Mouse (Mus musculus) thymus, adult 18-20 months (tissue): Measurements from ENCODE around the gene Gm45837.
A peak's percentile ranks its signal among the peaks of the same experiment; 100 is the strongest.

Experiments used
- DNase-seq, 2 experiments: peaks; one replicate each; pipeline ENCODE4 v3.0.0; 2022; ENCODE audit warnings: mixed read lengths in 2 of 2

Gene Gm45837

DNA sequence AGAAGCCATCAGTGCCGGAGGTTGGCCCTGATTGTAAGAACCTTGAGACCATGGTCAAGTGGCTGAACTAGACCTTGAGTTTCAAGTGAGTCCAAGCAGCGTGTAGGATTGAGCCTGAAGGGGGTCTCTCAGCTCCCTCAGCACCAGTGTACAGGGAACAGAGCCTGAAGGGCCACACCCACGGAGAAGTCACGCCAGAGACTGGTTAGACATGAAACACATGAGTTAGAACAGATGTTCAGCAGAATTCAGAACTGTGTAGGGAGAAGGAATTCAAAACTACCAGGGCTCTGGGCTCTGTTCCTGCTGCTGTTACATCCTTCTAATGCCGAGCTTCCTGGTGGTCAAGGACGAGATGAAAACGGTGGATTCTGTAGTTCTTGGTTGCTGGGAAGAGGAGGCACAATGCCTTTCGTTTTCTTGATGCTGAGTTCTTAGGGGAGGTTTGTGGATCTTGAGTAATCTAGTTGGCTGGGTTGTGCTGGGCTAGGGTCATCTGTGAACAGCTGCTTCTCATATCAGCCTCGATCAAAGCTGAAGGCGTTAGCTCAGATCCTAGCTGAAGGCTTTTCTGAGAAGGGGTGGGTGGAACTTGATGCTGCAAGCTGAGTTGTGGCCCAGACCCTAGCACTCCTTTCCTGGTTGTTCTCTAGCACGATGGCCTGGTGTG is at the start of gene Gm45837:
Gm45837 (plus strand) TSS at position 620 of the 670 bp plus-strand sequence.
- no peak for DNase-seq

DNA sequence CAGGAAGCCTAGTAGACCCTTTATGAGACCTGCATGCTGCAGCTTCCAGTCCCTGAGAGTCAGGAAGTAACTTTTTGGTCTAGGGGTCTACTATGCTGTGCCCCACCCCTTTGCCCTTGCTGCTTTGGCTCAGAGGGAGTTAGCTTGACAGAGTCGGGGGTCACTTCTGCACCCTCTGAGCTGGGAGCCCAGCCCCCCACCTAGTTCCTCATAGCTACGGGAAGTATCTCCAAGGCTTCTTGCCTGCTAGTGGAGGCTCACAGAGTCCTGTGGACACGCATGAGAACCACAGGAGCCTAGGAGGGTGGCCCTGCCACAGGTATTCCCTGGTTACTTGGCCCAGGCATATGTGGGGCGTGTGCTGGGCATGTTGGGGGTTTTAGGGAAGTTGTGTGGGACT is 49.7 kb upstream of the Gm45837 start:
- DNase-seq, result no peak

DNA sequence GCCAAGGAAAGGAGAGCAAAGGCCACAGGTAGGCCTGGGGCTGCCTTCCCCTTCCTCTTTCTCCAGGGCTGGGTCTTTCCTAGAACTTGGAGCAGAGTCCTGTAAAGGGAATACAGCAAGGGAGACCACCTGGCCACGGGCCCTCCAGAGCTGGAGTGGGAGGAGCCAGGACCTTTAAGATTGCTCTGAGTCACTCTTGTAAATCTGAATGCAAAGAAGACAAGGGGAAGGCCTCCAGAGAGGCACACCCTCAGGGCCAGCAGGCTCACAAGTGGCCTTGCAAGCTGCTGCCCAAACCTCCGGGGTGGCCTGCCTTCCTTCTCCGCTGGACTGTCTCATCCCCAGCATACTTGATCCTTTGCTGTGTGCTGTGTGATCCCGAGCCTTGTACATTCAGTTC is 48.9 kb upstream of the Gm45837 start:
- DNase-seq, result no peak

DNA sequence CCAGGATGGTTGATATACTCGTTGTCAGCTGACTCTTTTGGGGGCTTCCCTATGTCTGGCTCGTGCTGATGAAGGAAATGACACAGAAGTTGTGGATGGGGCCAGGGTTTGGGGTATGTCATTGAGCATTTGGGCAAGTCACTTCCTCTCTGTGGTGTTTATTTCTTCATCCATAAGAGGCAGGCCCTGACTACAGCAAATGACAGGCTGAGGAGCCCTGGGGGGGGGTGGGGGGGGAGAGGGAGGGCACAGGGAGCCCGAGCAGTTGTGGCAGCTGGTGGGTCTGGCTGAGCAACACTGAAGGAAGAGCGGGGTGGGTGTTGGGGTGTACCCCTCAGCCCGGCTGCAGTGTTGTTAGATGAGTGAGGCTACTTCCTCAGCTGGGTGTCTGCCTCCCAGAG is 47.9 kb upstream of the Gm45837 start:
- DNase-seq, result no peak

DNA sequence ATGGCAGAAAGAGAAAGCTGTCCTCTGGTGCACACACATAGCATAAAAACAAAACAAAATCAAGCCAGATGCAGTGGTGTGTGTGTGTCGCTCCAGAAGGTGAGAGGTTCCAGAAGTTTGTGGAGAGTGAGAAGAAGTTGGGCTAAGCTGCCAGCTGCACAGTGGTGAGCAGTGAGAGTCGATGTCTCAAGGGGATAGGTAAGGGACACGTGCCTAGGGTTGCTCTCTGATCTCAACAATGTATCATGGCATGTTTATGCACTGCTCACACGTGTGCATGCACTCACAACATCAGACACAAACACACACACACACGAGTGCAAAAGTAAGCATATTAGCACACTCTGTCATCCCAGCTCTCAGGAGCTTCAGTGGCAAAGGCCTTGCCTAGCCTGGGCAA is 46.8 kb upstream of the Gm45837 start:
- DNase-seq, result no peak

DNA sequence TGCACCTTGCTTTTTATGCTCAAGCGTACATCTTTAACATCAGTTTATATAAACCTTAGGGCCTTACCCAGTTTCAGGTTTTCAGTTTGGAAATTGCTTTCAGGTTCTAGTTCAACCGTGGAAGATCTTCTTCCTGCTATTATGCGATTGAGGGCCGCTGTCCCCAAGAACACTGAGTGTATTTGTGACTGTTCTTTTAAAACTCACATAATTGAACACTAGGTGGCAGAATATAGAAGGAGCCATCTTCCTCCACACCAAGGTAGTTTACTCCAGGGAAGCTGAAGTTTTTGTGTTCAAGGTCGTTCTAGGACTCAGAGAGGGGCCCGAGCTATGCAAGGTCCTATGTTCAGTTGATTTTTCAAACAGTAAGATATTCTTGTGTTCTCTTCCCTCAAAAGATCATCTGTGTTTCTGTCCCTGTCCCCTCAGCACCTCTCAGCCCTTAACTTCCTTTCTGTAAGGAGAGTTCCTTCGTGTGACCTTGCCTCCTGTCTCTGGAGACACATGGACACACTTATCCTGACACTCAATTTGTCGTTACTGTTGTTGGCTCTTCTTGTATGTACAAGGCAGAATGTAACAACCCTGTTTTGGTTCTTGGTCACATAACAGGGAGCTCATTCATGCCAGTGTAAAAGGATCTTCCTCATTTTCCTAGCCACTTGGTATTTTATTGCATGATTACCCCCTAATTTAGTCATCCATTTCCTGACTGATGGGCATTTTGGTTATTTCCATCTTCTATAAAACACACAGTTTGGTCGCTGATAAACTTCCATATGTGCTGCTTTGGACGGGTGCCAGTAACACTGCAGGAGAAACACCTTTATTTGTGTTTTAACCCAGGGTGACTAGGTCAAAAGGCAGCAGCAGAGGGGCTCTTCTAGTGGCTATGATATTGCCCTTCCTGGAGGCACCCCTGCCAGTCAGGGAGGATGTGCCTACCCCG is 42.5 kb upstream of the Gm45837 start:
- no peak for DNase-seq

DNA sequence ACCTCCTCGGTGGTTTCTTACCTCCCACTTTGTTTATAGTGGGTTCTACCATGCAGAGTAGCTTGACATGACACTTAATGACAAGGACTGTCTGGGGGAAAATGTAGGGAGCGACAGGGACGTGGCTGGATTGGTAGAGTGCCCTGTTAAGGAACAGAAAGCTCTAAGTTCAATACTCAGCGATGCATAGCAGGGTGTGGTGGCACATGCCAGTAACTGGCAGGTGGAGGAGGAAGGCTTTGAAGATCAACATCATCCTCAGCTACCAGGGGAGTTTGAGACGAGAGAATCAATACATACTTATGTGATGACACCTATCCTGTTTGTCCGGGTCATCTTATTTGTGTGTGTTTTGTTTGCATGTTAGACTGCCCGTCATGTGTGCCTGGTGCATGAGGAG is 41.0 kb upstream of the Gm45837 start:
- no peak for DNase-seq

DNA sequence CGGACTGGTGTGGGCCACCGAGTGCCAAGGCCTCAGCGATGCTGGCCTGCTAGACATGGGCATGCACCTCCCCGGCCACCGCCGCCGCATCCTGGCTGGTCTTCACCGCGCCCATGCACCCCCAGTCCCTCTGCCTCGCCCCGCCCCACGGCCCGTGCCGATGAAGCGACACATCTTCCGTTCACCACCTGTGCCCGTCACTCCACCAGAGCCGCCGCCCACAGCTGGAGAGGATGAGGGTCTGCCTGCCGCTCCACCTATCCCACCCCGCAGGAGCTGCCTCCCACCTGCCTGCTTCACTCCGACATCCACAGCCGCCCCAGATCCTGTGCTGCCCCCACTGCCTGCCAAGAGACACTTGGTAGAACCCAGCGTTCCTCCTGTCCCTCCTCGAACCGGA is 37.6 kb upstream of the Gm45837 start:
- DNase-seq, result no peak

DNA sequence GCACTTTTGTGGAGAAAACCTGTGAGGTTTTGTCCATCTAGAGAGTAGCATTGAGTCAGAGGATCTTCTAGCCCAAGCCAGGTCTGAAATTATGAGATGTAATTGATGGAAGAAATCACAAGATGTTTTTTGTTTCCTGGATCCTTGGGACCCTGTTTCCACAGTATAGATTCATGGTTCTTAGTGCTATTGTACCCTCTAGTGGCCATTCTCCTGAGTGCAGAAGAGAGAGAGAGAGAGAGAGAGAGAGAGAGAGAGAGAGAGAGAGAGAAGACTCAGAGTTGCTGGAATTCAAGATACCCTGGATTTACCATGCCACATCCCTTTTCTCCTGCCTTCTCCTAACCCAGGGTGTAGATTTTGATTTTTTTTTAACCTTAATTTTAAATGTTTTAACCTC is 36.5 kb upstream of the Gm45837 start:
- no peak for DNase-seq

DNA sequence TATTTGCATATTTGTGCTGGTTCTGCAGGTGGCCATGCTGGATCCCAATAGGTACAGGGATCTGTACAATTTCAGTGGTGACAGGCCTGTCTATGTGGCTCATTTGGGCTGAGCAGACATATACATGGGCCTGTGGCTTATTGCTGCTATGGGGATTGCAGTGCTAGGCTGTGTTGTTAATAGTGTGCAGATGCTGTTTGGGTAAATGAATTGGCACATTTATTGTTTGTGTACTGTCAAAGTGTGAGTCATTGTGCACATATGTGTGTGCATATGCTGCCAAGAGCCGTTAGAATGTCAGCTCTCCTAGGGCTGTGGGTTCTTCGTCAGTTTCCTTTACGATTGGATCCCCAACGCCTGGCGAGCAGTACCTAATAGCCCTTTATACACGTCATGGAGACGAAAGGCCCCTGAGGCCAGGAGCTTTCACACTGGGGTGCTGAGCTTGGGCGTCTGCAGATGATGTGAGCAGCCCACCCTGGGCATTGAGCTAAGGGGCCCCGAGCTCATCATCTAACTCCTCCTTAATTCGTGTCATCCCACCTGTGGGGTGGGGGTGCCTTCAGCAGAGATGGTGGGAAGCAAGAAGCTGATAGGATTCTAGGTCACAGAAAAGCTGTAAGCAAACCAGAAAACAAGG is 33.9 kb upstream of the Gm45837 start:
- no peak for DNase-seq

DNA sequence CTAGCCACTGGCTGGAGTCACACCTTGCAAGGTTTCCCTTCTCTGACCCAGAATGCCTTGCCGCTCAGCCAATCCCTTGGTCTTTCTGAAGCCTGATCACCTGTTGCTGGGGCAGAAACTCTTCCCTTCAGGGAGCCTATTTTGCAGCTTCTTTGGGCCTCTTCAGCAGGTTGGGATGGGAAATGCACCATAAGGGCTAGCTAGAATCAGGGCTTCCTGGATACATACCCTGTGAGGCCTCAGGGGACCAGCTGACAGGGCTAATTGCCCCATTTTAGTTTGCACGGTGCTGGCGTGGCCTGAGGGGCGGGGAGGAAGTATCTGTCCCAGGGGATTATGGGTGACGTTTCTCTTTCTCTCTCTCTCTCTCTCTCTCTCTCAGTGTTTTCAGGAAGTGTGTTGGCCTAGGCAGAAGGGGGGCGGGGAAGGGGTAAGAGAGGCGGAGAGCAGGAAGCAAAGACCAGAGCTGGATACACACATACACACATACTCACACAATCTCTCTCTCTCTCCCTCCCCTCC is 32.9 kb upstream of the Gm45837 start:
- DNase-seq, result peak; percentile 74 to 85

DNA sequence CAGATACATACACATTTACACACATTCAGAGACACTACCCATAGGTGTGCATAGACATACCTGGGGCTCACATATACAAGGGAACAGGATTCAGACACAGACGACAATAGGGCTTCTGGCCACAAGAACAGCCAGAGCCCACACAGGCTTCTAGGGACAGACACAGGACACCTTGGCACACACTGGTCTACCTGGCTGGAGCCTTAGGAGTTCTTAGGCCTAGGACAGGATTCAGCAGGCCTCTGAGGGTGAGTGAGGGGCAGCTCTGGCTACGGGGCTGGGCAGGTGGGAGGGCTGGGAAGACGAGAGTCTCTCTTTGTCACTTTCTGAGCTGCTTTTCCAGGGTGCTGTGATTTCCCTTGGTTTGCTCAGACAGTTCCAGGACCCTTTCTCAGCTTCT is 32.4 kb upstream of the Gm45837 start:
- no peak for DNase-seq

DNA sequence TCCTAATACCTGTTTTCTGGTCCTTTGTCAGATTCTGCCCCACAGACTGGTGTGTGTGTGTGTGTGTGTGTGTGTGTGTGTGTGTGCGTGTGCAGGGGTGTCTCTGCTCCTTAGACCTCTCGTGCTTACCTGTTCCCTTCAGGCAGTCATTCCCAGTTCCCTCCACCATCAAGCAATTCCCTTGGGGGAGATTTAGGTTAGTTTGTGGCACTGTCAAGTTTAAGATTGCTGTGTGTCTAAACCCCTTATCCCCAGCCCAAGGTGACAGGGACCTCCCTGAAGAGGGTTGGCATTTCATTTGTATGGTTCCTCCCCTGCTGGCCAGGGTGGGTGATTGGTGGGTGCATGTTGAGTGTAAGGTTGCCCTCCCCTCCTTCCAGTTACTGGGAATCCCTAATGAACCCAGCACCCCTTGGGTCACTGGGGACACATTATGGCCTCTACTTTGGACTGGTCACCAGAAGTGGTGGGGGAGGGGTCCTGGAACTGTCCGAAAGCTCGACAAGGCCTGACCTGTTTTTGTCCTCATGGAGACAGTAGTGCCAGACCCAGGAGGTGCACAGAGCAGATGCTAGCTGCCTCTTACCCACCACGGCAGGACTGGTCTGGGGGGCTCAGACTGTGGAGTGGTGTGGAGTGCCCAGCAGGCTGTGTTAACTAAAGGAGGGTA is 31.8 kb upstream of the Gm45837 start:
- no peak for DNase-seq

DNA sequence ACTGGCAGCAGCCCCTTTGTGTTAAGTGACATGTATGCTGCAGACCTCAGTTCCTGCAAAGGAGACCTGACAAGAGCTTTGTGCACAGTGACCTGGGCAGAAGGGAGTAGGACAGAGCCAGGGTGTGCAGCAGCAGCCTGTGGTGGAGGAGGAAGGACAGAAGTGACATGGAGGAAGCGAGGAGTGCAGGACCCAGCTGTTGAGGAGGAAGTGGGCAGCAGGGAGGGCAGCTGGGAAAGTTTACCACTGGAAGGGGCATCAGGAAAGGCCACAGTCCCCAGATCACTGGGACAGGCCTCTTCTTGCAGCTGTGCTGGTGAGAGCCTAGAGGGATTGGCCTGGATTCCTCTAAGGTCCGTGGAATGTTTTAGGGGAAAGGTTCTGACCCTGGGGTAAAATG is 31.0 kb upstream of the Gm45837 start:
- DNase-seq, result no peak

DNA sequence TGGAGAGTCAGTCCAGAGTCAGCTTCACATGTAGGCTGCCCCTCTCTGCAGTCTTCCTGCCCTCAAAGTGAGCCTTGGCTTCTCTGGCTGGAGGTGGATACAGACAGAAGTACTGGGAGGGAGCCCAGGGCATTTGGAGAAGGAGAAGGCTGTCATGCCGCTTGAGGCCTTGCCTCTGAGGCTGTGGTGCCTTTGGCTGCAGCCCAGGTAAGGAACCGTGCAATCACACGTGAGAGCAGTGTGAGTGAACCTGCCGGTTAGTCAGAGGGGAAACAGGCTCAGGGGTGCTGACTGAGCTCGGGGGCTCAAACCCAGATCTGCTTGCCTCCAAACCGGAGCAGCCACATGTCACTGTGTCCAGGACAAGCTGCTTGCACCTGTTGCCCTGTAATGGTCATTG is 29.2 kb upstream of the Gm45837 start:
- no peak for DNase-seq

DNA sequence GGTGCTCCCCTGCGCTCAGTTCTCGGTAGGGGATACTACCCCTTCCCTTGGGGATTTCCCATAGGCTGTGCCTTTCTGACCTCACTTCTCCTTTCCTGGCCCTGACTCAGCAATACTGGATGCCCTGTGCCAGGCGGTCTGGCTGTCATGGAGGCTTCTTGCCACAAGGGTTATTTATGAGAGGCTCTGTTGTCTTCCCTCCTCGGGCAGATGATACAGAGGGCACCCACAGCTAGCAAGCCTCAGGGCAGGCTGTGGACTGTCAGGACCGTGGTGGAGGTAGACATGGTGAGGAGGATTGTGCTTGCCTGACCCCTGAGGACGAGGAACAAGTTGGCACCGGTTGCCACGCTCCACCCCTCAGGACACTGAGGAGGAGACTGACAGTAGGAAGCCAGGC is 28.3 kb upstream of the Gm45837 start:
- DNase-seq, result no peak

DNA sequence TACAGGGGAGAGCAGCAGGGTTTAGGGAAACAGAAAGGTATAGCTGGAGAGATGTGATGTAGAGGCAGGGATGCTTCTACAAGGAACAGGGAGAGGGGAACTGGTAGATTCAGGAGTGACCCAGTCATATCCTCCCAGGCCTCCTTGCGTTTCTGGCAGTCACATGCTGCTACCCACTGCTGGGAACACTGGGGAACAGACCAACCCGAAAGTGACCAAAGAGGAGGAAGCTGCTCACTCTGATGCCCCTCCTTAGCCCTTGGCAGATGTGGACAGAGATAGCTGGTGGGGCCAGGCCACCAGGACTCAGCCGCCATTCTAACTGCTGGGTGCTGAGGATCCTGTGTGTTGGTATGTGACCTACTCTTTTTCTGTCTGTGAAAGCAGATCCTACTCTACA is 26.9 kb upstream of the Gm45837 start:
- DNase-seq, result no peak

DNA sequence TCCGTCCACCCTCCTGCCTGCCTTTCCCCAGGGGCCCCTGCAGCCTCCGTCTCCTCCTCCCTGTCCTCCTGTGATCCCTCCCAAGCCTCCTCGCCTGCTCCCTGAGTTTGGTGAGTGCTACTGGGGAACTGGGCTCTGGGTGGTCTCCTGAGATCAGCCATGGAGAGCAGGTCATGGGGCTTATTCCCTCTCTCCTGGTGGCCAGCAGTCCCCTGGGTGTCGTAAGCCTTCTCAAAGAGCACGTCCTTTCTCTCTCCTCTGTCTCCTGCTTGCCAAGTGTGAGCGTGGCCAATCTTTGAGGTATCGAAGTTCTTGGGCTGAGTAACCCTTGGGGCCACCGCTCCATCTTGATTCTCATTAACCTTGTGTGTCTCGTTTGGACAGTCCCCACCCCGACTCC is 25.8 kb upstream of the Gm45837 start:
- no peak for DNase-seq

DNA sequence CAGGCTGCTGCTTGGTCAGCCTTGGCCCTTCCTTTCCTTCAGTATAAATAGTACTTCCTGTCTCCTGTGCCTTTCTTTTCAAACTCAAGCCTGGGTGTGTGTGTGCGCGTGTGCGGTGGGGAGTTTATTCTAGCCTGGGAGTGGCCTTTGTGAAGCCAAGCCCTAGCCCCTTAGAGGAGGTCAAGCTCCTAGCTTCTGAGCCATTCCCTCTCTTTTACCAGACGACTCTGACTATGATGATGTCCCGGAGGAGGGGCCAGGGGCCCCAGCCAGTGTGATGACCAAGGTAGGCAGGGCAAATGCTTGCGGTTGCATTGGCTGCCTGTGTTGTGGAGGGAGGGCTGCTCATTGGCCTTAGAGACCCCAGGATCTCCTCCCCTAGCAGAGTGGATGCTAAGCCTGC is 25.4 kb upstream of the Gm45837 start:
- DNase-seq, result no peak

DNA sequence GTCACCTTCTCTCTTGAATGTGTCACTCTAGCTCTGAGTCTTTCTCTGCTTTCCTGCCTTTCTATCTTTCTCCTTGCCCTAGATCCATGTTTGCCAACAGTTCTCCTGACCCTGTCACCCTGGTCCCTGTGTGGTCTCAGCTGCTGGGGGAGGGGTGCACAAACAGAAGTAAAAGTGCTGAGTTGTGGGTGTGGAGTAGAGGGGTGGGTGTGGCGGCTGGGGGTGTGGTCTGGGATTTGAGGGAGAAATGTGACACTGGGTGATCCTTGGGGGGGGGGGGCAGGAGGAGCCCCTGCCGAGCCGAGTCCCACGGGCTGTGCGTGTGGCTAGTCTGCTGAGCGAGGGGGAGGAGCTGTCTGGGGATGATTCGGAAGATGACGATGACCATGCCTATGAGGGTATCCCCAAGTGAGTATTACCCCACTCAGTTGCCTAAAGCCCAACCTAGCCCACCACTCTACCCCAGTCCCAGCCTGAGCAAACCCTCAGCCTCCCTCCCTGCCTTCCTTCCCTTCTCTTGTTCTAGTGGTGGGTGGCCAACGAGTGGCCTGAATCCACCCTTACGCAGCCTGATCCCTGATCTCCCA is 24.7 kb upstream of the Gm45837 start:
- no peak for DNase-seq

DNA sequence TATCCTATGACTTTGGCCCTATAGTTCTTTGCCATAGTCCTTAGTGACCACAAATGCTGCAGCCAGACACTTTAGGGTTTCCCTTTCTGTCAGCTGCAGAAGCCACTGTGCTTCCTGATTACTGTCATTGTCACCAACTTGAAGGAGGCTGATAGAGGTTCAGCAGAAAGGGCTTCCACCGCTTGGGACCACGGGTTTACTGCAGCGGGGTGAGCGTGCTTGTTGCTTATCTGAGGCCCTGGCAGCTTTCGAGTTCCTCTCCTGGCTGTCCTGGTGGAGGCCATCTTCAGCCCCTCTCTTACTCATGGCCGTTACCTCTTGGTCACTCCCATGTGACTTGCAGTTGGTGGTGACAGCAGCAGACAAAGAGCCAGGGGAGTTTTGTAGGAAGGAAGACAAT is 21.4 kb upstream of the Gm45837 start:
- DNase-seq, result no peak

DNA sequence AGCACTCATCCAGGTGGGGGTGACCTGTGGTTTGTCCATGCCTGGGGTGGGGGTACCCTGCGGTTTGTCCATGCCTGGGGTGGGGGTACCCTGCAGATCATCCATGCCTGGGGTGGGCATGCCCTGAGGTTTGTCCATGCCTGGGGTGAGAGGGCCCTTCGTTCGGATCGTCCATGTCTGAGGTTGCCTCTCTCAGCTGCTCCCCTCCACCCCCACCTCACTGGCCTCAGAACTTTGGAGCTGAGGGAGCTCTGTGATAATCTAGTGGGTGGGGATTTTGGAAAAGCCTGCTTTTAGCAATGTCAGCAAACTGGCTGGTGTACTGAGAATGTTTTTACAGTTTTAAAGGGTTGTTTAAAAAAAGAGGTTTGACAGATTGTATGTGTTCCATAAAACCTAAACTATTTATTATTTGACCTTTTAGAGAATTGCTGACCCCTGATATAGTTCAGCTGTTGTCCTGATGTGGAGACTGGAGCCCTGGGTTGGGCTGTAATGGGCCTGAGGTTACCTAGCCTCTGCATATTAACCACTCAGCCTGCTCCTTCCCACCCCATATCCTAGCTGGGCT is 18.7 kb upstream of the Gm45837 start:
- DNase-seq, result no peak
